Mouse (Mus musculus) adrenal gland, adult 2 months (tissue): Measurements from ENCODE around the gene Man2a1. TPM values are rescaled to one million over a fixed set of nuclear protein-coding genes. Genes with fewer than 3 reads are reported as not detected.

ENCODE experiments used
- DNase-seq: peaks from one replicate; pipeline ENCODE4 v3.0.0; 2021
- polyA plus RNA-seq: library from polyadenylated mRNA; depleted of rRNA; stranded (reverse); fragments of >200 nt; gene quantifications from 2 replicates; pipeline ENCODE4 v1.2.3, GENCODE M21; 2012
- total RNA-seq, 2 experiments: library from RNA; stranded (reverse); gene quantifications; 2 replicates each; pipeline ENCODE4 v1.2.3; 2021

Man2a1 gene
- total and polyA plus RNA-seq, 3 experiments = 22.0 to 175 (median 120) TPM

GRCm38 (mm10) chr17:64601751-64602578 lies 1.4 kb downstream of the Man2a1 start:
- peak; percentile 84 for DNase-seq

GRCm38 (mm10) chr17:64603134-64603533 lies 2.6 kb downstream of the Man2a1 start:
- DNase-seq = peak; percentile 81

GRCm38 (mm10) chr17:64603534-64603933 lies 3.0 kb downstream of the Man2a1 start:
- DNase-seq = no peak

GRCm38 (mm10) chr17:64604163-64604562 lies 3.6 kb downstream of the Man2a1 start:
- no peak for DNase-seq

GRCm38 (mm10) chr17:64608228-64608627 lies 7.7 kb downstream of the Man2a1 start:
- no peak for DNase-seq

GRCm38 (mm10) chr17:64608923-64609598 lies 8.5 kb downstream of the Man2a1 start:
- DNase-seq = no peak

- DNase-seq = no peak
These were observed 9.2 kb downstream of the Man2a1 start for GRCm38 (mm10) chr17:64609741-64610140.

GRCm38 (mm10) chr17:64611426-64611825 lies 10.9 kb downstream of the Man2a1 start:
- peak; percentile 59 for DNase-seq

GRCm38 (mm10) chr17:64612135-64612885 lies 11.8 kb downstream of the Man2a1 start:
- DNase-seq = peak; percentile 89

- DNase-seq = no peak
These were observed 12.4 kb downstream of the Man2a1 start for GRCm38 (mm10) chr17:64612930-64613329.

- peak; percentile 31 for DNase-seq
These were observed 12.8 kb downstream of the Man2a1 start for GRCm38 (mm10) chr17:64613351-64613750.

GRCm38 (mm10) chr17:64614804-64615203 lies 14.3 kb downstream of the Man2a1 start:
- DNase-seq = no peak

- no peak for DNase-seq
These were observed 14.9 kb downstream of the Man2a1 start for GRCm38 (mm10) chr17:64615420-64615819.

GRCm38 (mm10) chr17:64616259-64616658 lies 15.7 kb downstream of the Man2a1 start:
- DNase-seq = peak; percentile 46

- DNase-seq = peak; percentile 86
These were observed 17.3 kb downstream of the Man2a1 start for GRCm38 (mm10) chr17:64617838-64618237.

- DNase-seq = peak; percentile 57
These were observed 18.5 kb downstream of the Man2a1 start for GRCm38 (mm10) chr17:64618996-64619395.

- DNase-seq = no peak
These were observed 19.6 kb downstream of the Man2a1 start for GRCm38 (mm10) chr17:64620135-64620534.

- no peak for DNase-seq
These were observed 20.1 kb downstream of the Man2a1 start for GRCm38 (mm10) chr17:64620627-64621026.

GRCm38 (mm10) chr17:64621226-64621625 lies 20.7 kb downstream of the Man2a1 start:
- DNase-seq = no peak

GRCm38 (mm10) chr17:64621649-64622351 lies 21.3 kb downstream of the Man2a1 start:
- DNase-seq = no peak

- DNase-seq = peak; percentile 72
These were observed 21.9 kb downstream of the Man2a1 start for GRCm38 (mm10) chr17:64622352-64622886.

- no peak for DNase-seq
These were observed 23.9 kb downstream of the Man2a1 start for GRCm38 (mm10) chr17:64624439-64624838.
